Mouse (Mus musculus) hindbrain, embryonic 13.5 days (tissue): ENCODE measurements around the gene Thrb. TPM values are rescaled to one million over a fixed set of nuclear protein-coding genes. Genes with fewer than 3 reads are reported as not detected.

Experiments used
- ATAC-seq: fragments of 200-750 bp; cut with Nextera tagmentation; 2 replicates; pipeline ENCODE4 v1.8.0; 2017; ENCODE audit warnings: moderate TSS enrichment; ENCODE audit not compliant: low FRiP score
- H3K27ac ChIP-seq: fragments of 300-500 bp; sonication (generic); 2 replicates; pipeline ENCODE4 v1.5.1; 2015; ENCODE audit warnings: inconsistent platforms, mild to moderate bottlenecking, moderate library complexity
- H3K27me3 ChIP-seq: fragments of 300-500 bp; sonication (generic); 2 replicates; pipeline ENCODE4 v1.6.1; 2015; ENCODE audit warnings: mild to moderate bottlenecking, inconsistent platforms
- H3K36me3 ChIP-seq: fragments of 300-500 bp; sonication (generic); 2 replicates; pipeline ENCODE4 v1.6.1; 2015; ENCODE audit warnings: mild to moderate bottlenecking, inconsistent platforms
- H3K4me1 ChIP-seq: fragments of 300-500 bp; sonication (generic); replicated peaks from 2 replicates; pipeline ENCODE4 v1.6.1; 2015; ENCODE audit warnings: inconsistent platforms
- H3K4me2 ChIP-seq: fragments of 300-500 bp; sonication (generic); 2 replicates; pipeline ENCODE4 v1.6.1; 2015; ENCODE audit warnings: inconsistent platforms, mild to moderate bottlenecking, moderate library complexity
- H3K4me3 ChIP-seq: fragments of 300-500 bp; sonication (generic); 2 replicates; pipeline ENCODE4 v1.5.1; 2015; ENCODE audit warnings: mild to moderate bottlenecking, inconsistent platforms
- H3K9ac ChIP-seq: fragments of 300-500 bp; sonication (generic); 2 replicates; pipeline ENCODE4 v1.6.1; 2015; ENCODE audit warnings: mild to moderate bottlenecking, inconsistent platforms
- H3K9me3 ChIP-seq: fragments of 300-500 bp; sonication (generic); 2 replicates; pipeline ENCODE4 v1.6.1; 2016; ENCODE audit warnings: inconsistent platforms
- WGBS: fragments of 180-500 bp; shearing (Covaris S2); methylation state at CpG from one replicate; pipeline ENCODE4 v1.1.7; 2015; 5-methylcytosine and 5-hydroxymethylcytosine counted together
- polyA plus RNA-seq: library from polyadenylated mRNA; unstranded; fragments of >200 nt; fragmentation: Nextera tagmentation; extraction: Ambion mirVana; gene quantifications from 2 replicates; pipeline ENCODE4 v1.2.1, GENCODE M21; 2015

Gene Thrb
- polyA plus RNA-seq, 1 experiment from 2014 or later: 0.92 TPM

- no peaks in the 10 kb centered on the region for H3K9me3 ChIP-seq
- WGBS: 21% methylated on average over 1 of the region's 1 CpGs
- no peaks in the 10 kb centered on the region for H3K27me3 ChIP-seq
- H3K36me3 ChIP-seq: no peaks in the 10 kb centered on the region
- H3K27ac ChIP-seq: no peak overlapping the region
- H3K4me1 ChIP-seq: no peaks in the 10 kb centered on the region; the same call in 1 of the 2 replicates
- no peak overlapping the region for H3K9ac ChIP-seq
- no peak overlapping the region for H3K4me2 ChIP-seq
- ATAC-seq: no peak
- H3K4me3 ChIP-seq: no peak overlapping the region
Observed at GRCm38 (mm10) chr14:17722824-17723445, 62.9 kb downstream of the Thrb start.

- no peaks in the 10 kb centered on the region for H3K27me3 ChIP-seq
- ATAC-seq: no peak
- no peak overlapping the region for H3K4me2 ChIP-seq
- no peaks in the 10 kb centered on the region for H3K9me3 ChIP-seq
- H3K4me1 ChIP-seq: no peaks in the 10 kb centered on the region; the same call in 1 of the 2 replicates
- H3K36me3 ChIP-seq: no peaks in the 10 kb centered on the region
- no peak overlapping the region for H3K4me3 ChIP-seq
- WGBS: 85% methylated on average over 3 of the region's 3 CpGs
- H3K27ac ChIP-seq: no peak overlapping the region
- no peak overlapping the region for H3K9ac ChIP-seq
Observed at GRCm38 (mm10) chr14:17724577-17724976, 64.5 kb downstream of the Thrb start.

DNA sequence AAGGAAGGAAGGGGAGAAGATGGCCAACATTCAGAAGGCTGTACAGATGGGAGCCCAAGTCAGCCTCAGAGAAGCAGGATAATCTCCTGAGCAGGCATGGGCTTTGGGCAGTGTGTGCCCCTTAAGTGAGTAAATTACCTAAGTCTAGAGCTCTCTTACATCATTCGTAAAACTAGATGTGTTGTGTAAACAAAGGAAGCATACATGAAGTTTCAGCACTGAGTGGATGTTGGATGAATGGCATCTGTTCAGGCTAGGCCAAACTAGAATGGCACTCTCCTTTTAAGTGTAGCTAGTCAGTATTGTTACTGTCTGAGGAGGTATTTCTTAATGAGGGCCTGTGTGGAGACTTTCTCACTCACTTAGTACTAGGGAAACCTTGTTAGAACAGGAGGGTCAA is 66.8 kb downstream of the Thrb start:
- Histone ChIP-seq H3K27me3 (no peaks in the 10 kb centered on the region), H3K4me3 (no peak overlapping the region), H3K4me1 (peaks cover 6% of the 10 kb centered on the region), H3K4me2 (no peak overlapping the region), H3K36me3 (no peaks in the 10 kb centered on the region), H3K9ac (no peak overlapping the region), H3K27ac (no peak overlapping the region), H3K9me3 (no peaks in the 10 kb centered on the region)
- 85% methylated on average over 1 of the region's 1 CpGs for WGBS
- ATAC-seq: no peak

DNA sequence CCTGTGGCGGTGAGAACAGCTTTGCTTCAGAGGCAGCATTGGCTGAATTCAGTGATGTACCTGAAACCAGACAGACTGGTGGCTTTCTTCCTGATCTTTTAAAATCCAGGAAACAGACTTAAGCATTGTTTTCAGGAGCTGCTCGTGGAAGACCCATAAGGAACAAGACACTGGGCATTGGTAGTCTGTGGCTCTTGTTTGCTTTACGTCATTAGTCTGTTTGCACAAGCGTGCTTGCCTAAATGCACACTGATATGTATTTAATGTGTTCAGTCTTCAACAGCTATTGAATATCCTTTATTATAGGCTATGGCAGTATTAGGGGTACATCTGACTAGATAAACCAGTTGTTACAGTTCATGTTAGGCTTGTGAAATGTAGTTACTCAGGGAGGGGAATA is 67.8 kb downstream of the Thrb start:
- no peak for ATAC-seq
- peaks cover 6% of the 10 kb centered on the region for H3K4me1 ChIP-seq
- no peaks in the 10 kb centered on the region for H3K27me3 ChIP-seq
- H3K9me3 ChIP-seq: no peaks in the 10 kb centered on the region
- 86% methylated on average over 4 of the region's 4 CpGs for WGBS
- no peak overlapping the region for H3K27ac ChIP-seq
- H3K9ac ChIP-seq: no peak overlapping the region
- no peak overlapping the region for H3K4me2 ChIP-seq
- no peaks in the 10 kb centered on the region for H3K36me3 ChIP-seq
- no peak overlapping the region for H3K4me3 ChIP-seq

DNA sequence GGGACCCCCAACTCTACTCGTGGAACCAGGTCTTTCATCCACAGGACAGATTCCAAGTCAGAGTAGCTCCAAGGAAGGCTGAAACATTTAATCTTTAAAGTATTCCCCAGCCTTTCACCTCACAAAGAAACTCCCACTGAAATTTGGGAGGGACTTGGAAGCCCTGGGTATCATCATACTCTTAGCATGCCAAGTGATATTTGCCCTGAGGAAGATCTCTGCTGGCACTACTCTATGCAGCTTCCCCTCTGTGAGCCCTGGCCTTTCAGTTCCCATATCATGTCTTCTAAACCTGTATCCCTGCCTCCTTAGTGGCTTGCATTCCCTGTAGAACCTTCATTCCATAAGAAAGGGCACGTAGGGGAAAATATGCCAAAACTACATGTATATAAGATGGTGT is 68.8 kb downstream of the Thrb start:
- H3K27ac ChIP-seq: no peak overlapping the region
- no peak for ATAC-seq
- no peak overlapping the region for H3K4me3 ChIP-seq
- H3K4me2 ChIP-seq: no peak overlapping the region
- no peaks in the 10 kb centered on the region for H3K9me3 ChIP-seq
- 95% methylated on average over 2 of the region's 2 CpGs for WGBS
- H3K36me3 ChIP-seq: no peaks in the 10 kb centered on the region
- H3K9ac ChIP-seq: no peak overlapping the region
- no peaks in the 10 kb centered on the region for H3K27me3 ChIP-seq
- peaks cover 6% of the 10 kb centered on the region; the same call in 1 of the 2 replicates for H3K4me1 ChIP-seq

DNA sequence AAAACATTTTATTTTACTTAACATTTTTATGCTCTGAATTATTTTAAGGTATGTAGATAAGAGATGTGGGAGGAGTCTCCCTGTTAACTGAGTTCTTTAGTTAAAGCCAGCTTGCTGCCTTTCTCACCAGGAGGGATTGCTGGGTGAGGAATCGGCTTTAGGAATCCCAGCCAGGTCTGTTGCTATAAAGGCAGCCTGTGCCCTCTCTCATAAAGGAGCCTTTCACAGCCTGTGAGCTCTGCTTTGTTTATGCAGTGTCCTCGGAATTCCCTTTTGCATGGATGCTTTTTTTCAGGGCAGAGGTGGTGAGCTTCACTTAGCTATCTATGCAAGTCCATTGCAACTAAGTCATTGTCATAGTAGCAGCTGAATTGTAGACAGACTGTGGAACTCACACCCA is 71.0 kb downstream of the Thrb start:
- Histone ChIP-seq H3K9ac (no peak overlapping the region), H3K4me3 (no peak overlapping the region), H3K9me3 (no peaks in the 10 kb centered on the region), H3K4me1 (peaks cover 6% of the 10 kb centered on the region; the same call in 1 of the 2 replicates), H3K4me2 (no peak overlapping the region), H3K27me3 (no peaks in the 10 kb centered on the region), H3K27ac (no peak overlapping the region), H3K36me3 (no peaks in the 10 kb centered on the region)
- WGBS: 0% methylated on average over 2 of the region's 2 CpGs
- ATAC-seq: no peak

- WGBS: 88% methylated on average over 2 of the region's 2 CpGs
- ATAC-seq: no peak
- H3K4me3 ChIP-seq: no peak overlapping the region
Observed at GRCm38 (mm10) chr14:17733077-17733778, 73.2 kb downstream of the Thrb start.

GRCm38 (mm10) chr14:17733779-17734137 is 73.7 kb downstream of the Thrb start:
- H3K27ac ChIP-seq: no peak overlapping the region
- H3K4me2 ChIP-seq: no peak overlapping the region
- H3K4me1 ChIP-seq: peaks cover 6% of the 10 kb centered on the region; the same call in 1 of the 2 replicates
- ATAC-seq: no peak
- no peak overlapping the region for H3K9ac ChIP-seq
- no peaks in the 10 kb centered on the region for H3K9me3 ChIP-seq
- H3K4me3 ChIP-seq: no peak overlapping the region
- H3K36me3 ChIP-seq: no peaks in the 10 kb centered on the region
- H3K27me3 ChIP-seq: no peaks in the 10 kb centered on the region
- WGBS: 80% methylated on average over 2 of the region's 2 CpGs

More at GRCm38 (mm10) chr14:17733077-17733778, 73.2 kb downstream of the Thrb start:
- Histone ChIP-seq H3K4me2 (no peak overlapping the region), H3K27me3 (no peaks in the 10 kb centered on the region), H3K27ac (no peak overlapping the region), H3K9ac (no peak overlapping the region), H3K4me1 (peaks cover 6% of the 10 kb centered on the region; the same call in 1 of the 2 replicates), H3K9me3 (no peaks in the 10 kb centered on the region), H3K36me3 (no peaks in the 10 kb centered on the region)

DNA sequence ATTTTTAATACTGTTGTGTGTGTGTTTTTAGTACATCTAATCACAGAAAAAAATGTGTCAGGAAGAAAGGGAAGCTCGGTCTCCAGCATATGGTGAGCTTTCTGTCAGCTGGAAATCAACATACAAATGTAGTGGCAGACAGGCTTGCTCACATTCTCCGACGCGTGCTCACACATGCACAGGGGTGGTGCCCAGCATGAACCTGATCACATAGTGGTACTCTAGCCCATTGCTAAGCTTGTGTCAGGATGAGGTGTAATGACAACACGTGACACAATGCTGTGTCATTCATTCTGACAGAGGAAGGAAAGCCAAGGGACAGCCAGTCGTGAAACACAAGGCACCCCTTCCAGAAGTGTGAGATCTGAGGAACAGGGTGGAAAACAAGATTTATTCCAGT is 75.4 kb downstream of the Thrb start:
- no peaks in the 10 kb centered on the region for H3K9me3 ChIP-seq
- no peak overlapping the region for H3K27ac ChIP-seq
- WGBS: 80% methylated on average over 6 of the region's 6 CpGs
- H3K4me2 ChIP-seq: no peak overlapping the region
- H3K9ac ChIP-seq: no peak overlapping the region
- no peak overlapping the region for H3K4me3 ChIP-seq
- H3K27me3 ChIP-seq: no peaks in the 10 kb centered on the region
- H3K36me3 ChIP-seq: no peaks in the 10 kb centered on the region
- no peak for ATAC-seq
- H3K4me1 ChIP-seq: peaks cover 6% of the 10 kb centered on the region; the same call in 1 of the 2 replicates

DNA sequence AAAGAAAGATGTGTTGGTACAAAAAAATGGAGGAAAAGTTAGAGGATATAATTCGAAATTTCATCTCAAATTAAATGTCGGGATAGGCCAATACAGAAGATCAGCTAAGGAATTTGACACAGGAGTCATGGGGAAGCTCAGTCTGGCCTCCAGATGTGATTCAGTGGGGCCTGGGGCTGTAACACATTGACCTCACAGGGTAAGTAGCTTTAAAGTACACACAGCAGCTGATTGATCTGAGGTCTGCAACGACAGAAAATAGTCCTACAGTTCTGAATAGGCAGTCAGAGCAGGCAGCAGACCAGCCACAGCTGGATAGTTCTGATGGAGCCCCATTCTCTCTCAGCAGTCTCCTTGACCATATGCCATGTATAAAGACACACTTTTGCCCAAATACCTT is 80.8 kb downstream of the Thrb start:
- Histone ChIP-seq H3K27me3 (no peaks in the 10 kb centered on the region), H3K27ac (no peak overlapping the region), H3K4me2 (no peak overlapping the region), H3K9ac (no peak overlapping the region), H3K36me3 (no peaks in the 10 kb centered on the region), H3K4me3 (no peak overlapping the region), H3K4me1 (no peaks in the 10 kb centered on the region), H3K9me3 (no peaks in the 10 kb centered on the region)
- no peak for ATAC-seq
- 54% methylated on average over 3 of the region's 3 CpGs for WGBS

- no peaks in the 10 kb centered on the region for H3K9me3 ChIP-seq
- WGBS: 74% methylated on average over 2 of the region's 2 CpGs
- no peak overlapping the region for H3K4me2 ChIP-seq
- H3K9ac ChIP-seq: no peak overlapping the region
- H3K27ac ChIP-seq: no peak overlapping the region
- no peaks in the 10 kb centered on the region for H3K4me1 ChIP-seq
- no peak overlapping the region for H3K4me3 ChIP-seq
- no peaks in the 10 kb centered on the region for H3K27me3 ChIP-seq
- ATAC-seq: no peak
- H3K36me3 ChIP-seq: no peaks in the 10 kb centered on the region
Observed at GRCm38 (mm10) chr14:17742264-17742663, 82.2 kb downstream of the Thrb start.

DNA sequence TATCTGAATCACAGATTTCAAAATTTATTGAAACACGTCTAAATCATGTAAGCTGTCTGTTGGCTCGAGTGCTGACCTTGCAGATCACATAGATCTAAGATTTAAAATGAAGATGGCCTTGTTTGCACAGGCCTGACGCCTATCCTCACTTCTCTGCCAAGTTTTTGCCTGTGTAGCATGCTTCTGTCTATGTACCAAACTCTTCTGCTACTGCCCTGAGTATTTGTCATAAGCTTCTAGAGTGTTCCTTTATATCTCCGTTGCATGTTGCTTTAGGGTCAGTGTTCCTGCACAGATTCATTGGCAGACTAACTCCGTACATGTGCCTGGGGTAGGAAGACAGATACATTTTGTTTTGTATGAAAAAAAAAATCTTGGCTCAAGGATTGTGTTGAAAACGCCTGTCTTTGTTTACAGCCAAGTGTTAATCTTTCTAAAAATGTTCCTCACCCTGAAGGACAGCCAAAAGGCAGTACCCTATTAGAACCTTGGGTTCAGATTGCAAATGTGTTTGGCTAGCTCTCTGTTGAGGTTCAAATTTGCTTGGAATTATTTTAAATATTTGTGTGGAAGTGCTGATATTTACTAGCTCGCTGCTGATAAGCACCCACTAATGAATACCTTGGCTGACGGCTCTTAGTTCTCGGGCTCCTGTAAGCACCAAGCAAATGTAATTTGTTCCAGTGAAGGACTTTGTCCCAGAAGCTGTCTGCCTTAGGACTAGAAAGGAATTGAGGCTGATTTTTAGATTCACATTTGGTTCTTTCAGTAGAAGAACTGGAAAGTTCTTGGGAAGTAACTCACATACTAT is 83.0 kb downstream of the Thrb start:
- Histone ChIP-seq H3K4me2 (no peak overlapping the region), H3K9me3 (no peaks in the 10 kb centered on the region), H3K4me1 (no peaks in the 10 kb centered on the region), H3K36me3 (no peaks in the 10 kb centered on the region), H3K4me3 (no peak overlapping the region), H3K27ac (no peak overlapping the region), H3K9ac (no peak overlapping the region), H3K27me3 (no peaks in the 10 kb centered on the region)
- ATAC-seq: no peak
- WGBS: 82% methylated on average over 9 of the region's 9 CpGs
